Mouse (Mus musculus) effector memory CD4-positive, alpha-beta T cell, adult 5 months (primary cell): ENCODE measurements around the gene Gm10762. TPM values are rescaled to one million over a fixed set of nuclear protein-coding genes. Genes with fewer than 3 reads are reported as not detected.

Experiments
- polyA plus RNA-seq: library from polyadenylated mRNA; unstranded; fragments of 100-300 nt; shearing (Covaris generic); gene quantifications from one replicate; pipeline ENCODE4 v1.2.1, GENCODE M21; 2017

The Gm10762 gene
- 2.1 TPM for polyA plus RNA-seq

GRCm38 (mm10) chr2:128967661-128968441 is at the start of gene Gm10762:
TSS of gene Gm10762 (minus strand) at chr2:128967725.

GRCm38 (mm10) chr2:128966641-128967580 is 614 bp downstream of the Gm10762 start, which contains the start of gene Zc3h6:
TSS of gene Zc3h6 (plus strand) at chr2:128967402.

GRCm38 (mm10) chr2:128943538-128944528 is 23.7 kb downstream of the Gm10762 start, which contains the start of gene Zc3h8:
TSS of gene Zc3h8 (minus strand) at chr2:128944077.

Other genes starting within 250 kb of the Gm10762 start
- 34.1 TPM for gene Tmem87b, start 149.6 kb downstream of the Gm10762 start, polyA plus RNA-seq
- gene Fbln7, start 104.7 kb downstream of the Gm10762 start, polyA plus RNA-seq: not detected
- gene Zc3h8, start 23.6 kb downstream of the Gm10762 start, polyA plus RNA-seq: 7.2 TPM
- 9.2 TPM for gene Zc3h6, start 323 bp downstream of the Gm10762 start, polyA plus RNA-seq
- gene Vinac1, start 80.4 kb upstream of the Gm10762 start, polyA plus RNA-seq: not detected
- gene Ttl, start 98.2 kb upstream of the Gm10762 start, polyA plus RNA-seq: 3.4 TPM
- gene Polr1b, start 133.3 kb upstream of the Gm10762 start, polyA plus RNA-seq: 20.7 TPM
- 8.7 TPM for gene Chchd5, start 162.0 kb upstream of the Gm10762 start, polyA plus RNA-seq
- gene Slc20a1, start 231.0 kb upstream of the Gm10762 start, polyA plus RNA-seq: 144 TPM